37 mouse cellular contexts compared by ENCODE assay signal in the genomic region with DNA sequence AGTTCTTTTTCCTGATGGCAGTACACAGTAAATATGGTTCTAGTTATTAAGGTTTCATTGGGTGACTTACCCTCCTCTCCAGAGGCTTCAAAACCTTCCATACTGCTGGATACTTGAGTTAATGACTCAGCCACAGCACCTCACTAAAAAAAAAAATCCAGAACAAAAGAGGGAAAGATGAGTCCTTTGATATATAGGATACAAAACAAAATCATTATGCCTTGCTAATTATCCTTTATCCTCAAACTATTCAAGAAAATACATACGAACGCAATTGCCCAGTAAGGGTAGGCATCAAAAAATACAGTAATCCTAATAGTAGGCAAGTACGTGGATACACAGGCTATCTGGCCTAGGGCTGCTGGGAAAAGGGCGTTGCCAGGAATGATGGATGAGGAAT. TPM values are rescaled to one million over a fixed set of nuclear protein-coding genes. Genes with fewer than 3 reads are reported as not detected.
"Had no signal": no experiment of that assay in that cellular context is flagged by ENCODE, and none has a peak within 500 bp of the region (broad histone marks: within the 10 kb centered on the region; RNA-seq: fewer than 3 reads in every experiment).

A gene (minus strand): TSS at position 101 of the 400 bp plus-strand sequence.

- H3K4me1 ChIP-seq: limb, embryonic 10.5 days; limb, embryonic 12.5 days; limb, embryonic 13.5 days; limb, embryonic 15.5 days; liver, embryonic 12.5 days; liver, embryonic 13.5 days; liver, embryonic 15.5 days; lung, embryonic 15.5 days; midbrain, embryonic 10.5 days; midbrain, embryonic 12.5 days; midbrain, embryonic 13.5 days; midbrain, embryonic 15.5 days had no signal

- H3K4me3 ChIP-seq: left cerebral cortex, adult 2 months; limb, embryonic 10.5 days; limb, embryonic 12.5 days; limb, embryonic 13.5 days; limb, embryonic 15.5 days; liver, embryonic 12.5 days; liver, embryonic 13.5 days; liver, embryonic 15.5 days; lung, embryonic 15.5 days; megakaryocyte, embryonic 14.5 days; midbrain, embryonic 10.5 days; midbrain, embryonic 12.5 days; midbrain, embryonic 13.5 days; midbrain, embryonic 15.5 days; myocyte had no signal

- H3K27ac ChIP-seq: left cerebral cortex, adult 2 months; limb, embryonic 10.5 days; limb, embryonic 12.5 days; limb, embryonic 13.5 days; limb, embryonic 15.5 days; liver, embryonic 12.5 days; liver, embryonic 13.5 days; liver, embryonic 14.5 days; liver, embryonic 15.5 days; lung, embryonic 15.5 days; macrophage; midbrain, embryonic 10.5 days; midbrain, embryonic 12.5 days; midbrain, embryonic 13.5 days; midbrain, embryonic 15.5 days had no signal

- DNase-seq: left cerebral cortex, postnatal 4 days; liver; liver, embryonic 13.5 days; liver, postnatal 0 days; lung, adult 18-20 months; lung, adult 2 months; lung, embryonic 14.5 days; lung, postnatal 10 days; lung, postnatal 14 days; lung, postnatal 36 days; lung, postnatal 4 days; midbrain, embryonic 14.5 days had no signal

- H3K36me3 ChIP-seq: limb, embryonic 10.5 days; limb, embryonic 12.5 days; limb, embryonic 13.5 days; limb, embryonic 15.5 days; liver, embryonic 12.5 days; liver, embryonic 13.5 days; liver, embryonic 15.5 days; lung, embryonic 15.5 days; midbrain, embryonic 10.5 days; midbrain, embryonic 12.5 days; midbrain, embryonic 13.5 days; midbrain, embryonic 15.5 days had no signal

- H3K27me3 ChIP-seq: limb, embryonic 12.5 days; limb, embryonic 13.5 days; limb, embryonic 15.5 days; liver, embryonic 12.5 days; liver, embryonic 13.5 days; liver, embryonic 15.5 days; lung, embryonic 15.5 days; megakaryocyte, embryonic 14.5 days; midbrain, embryonic 12.5 days; midbrain, embryonic 13.5 days; midbrain, embryonic 15.5 days had no signal

RNA-seq across cellular contexts. Expression of the gene that starts here (rescaled TPM):
- polyA plus RNA-seq: limb, embryonic 10.5 days; limb, embryonic 11.5 days; limb, embryonic 12.5 days; limb, embryonic 13.5 days; limb, embryonic 15.5 days; liver, adult 2 months; liver, embryonic 11.5 days; liver, embryonic 12.5 days; liver, embryonic 13.5 days; liver, embryonic 14.5 days; liver, embryonic 15.5 days; liver, embryonic 16.5 days; liver, postnatal 0 days; lung, embryonic 14.5 days; lung, embryonic 15.5 days; lung, embryonic 16.5 days; lung, postnatal 0 days; macrophage; midbrain, embryonic 10.5 days; midbrain, embryonic 11.5 days; midbrain, embryonic 12.5 days; midbrain, embryonic 13.5 days; midbrain, embryonic 14.5 days; midbrain, embryonic 15.5 days; midbrain, embryonic 16.5 days; midbrain, postnatal 0 days; myocyte had no signal
